Mouse (Mus musculus) common myeloid progenitor, adult 5-6 weeks (primary cell): ENCODE data around the gene Insl3. TPM values are rescaled to one million over a fixed set of nuclear protein-coding genes. Genes with fewer than 3 reads are reported as not detected.
"Not testable (repeated sequence)": the region's sequence is repeated elsewhere in the genome, so short reads cannot be mapped to it uniquely, and the experiment has no call there.

Experiments
- ATAC-seq: replicated peaks from 2 replicates; pipeline ENCODE4 v1.8.0; 2016; ENCODE audit warnings: low read depth, mild to moderate bottlenecking, moderate TSS enrichment, inconsistent platforms; ENCODE audit not compliant: poor library complexity, severe bottlenecking
- total RNA-seq: library from RNA; stranded (forward); fragments of 200-1000, 187-1606 nt; gene quantifications from 2 replicates; pipeline ENCODE4 v1.2.3, GENCODE M21; 2017

The Insl3 gene
- total RNA-seq, 1 experiment from 2014 or later = 3.4 TPM

- peak; percentile 43 for ATAC-seq
These were observed 12.8 kb upstream of the Insl3 start, which contains the start of gene Jak3 for GRCm38 (mm10) chr8:71676020-71676741. Jak3 (plus strand) TSS chr8:71676296.

DNA sequence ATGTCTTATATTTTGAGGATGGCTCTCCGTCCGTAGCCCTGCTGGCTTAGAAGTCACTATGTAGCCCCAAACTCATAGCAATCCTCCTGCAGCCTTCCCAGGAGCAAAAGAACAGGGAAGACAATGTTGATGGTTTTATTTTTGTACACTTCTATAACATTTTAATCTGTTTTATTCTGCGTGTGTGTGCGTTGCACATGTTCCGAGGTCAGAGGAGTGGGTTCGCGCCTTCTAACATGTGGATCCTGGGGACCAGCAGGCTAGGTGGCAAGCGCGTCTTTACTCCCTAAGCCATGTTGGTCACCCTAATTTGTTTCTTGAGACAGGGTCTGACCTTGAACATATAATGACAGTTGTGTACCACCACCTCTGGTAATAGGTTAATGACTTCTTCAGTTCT, 12.2 kb upstream of the Insl3 start:
- ATAC-seq = no peak

GRCm38 (mm10) chr8:71677555-71677954, 11.5 kb upstream of the Insl3 start:
- no peak for ATAC-seq

- ATAC-seq = no peak
These were observed 10.8 kb upstream of the Insl3 start for GRCm38 (mm10) chr8:71678216-71678615.

- no peak for ATAC-seq
These were observed 9.9 kb upstream of the Insl3 start for GRCm38 (mm10) chr8:71679116-71679515.

GRCm38 (mm10) chr8:71679550-71680168, 9.4 kb upstream of the Insl3 start:
- ATAC-seq = no peak

DNA sequence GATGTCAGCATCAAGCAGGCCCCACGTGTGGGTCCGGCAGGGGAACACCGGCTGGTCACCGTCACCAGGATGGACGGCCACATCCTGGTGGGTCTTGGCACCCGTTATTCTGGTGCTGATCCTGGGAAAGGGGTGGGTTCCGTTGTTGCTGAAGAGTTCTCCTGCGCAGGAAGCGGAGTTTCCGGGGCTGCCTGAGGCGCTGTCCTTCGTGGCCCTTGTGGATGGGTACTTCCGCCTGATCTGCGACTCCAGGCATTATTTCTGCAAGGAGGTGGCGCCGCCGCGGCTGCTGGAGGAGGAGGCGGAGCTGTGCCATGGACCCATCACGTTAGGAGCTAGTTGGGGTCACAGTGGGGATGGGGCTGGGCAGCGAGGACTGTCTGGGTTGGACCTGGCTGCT, 8.5 kb upstream of the Insl3 start:
- no peak for ATAC-seq

DNA sequence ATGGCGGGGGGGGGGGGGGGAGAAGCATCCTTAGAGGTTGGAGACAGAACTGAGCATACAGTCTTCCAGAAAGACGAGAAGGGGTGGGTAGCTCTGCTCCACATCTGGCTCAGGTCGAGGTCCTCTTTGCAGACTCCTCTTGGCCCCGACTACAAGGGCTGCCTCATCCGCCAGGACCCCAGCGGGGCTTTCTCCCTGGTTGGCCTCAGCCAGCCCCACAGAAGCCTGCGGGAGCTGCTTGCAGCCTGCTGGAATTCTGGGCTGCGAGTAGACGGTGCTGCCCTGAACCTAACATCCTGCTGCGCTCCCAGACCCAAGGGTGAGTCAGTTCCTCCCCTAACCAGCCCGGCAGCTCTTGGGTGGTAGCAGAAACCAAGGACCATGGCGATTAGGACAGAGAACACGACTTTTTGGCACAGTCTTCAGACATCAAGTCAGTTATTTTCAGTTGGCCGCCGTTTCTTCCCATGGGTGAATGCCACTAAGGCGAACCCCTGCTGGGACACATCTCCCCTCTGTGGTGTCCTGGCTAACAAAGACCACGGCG, 7.6 kb upstream of the Insl3 start:
- no peak for ATAC-seq

DNA sequence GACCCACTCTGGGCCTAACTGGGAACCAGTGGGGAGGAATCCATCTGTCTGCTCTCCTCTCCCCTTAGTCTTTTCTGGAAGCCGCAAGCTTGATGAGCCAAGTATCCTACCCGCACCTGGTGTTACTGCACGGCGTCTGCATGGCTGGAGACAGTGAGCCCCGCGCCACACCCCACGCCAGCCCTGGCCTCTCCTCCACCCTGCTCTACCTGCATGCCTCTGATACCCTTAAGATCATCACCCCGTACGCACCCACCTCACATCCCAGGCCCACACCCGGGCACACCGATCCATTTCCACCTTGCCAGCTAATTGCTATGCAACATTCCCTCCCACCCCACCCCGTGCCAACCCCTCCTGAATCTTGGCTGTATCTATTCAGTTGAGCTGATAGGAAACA, 6.2 kb upstream of the Insl3 start:
- ATAC-seq = no peak

DNA sequence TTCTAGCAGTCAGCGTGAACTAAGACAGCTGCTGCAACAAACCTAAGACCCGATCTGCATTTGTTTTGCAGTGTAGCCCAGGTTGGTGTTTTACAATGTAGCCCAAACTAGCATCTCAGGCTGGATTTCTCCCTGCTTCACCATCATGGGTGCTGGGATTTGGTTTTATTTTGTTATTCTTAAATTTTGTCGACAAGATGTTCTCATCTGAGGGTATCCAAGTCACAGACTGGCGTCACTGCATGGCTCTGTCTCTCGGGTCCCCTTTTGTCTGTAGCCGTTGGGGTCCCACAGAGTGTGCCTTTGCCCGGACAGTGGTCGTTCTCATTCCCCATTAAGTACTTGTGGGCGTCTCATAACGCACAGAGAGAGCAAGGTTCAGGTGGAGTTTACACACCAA, 4.3 kb upstream of the Insl3 start:
- ATAC-seq = no peak

- no peak for ATAC-seq
These were observed 3.4 kb upstream of the Insl3 start for GRCm38 (mm10) chr8:71685573-71685972.

- no peak for ATAC-seq
These were observed 2.8 kb upstream of the Insl3 start for GRCm38 (mm10) chr8:71686143-71686734.

DNA sequence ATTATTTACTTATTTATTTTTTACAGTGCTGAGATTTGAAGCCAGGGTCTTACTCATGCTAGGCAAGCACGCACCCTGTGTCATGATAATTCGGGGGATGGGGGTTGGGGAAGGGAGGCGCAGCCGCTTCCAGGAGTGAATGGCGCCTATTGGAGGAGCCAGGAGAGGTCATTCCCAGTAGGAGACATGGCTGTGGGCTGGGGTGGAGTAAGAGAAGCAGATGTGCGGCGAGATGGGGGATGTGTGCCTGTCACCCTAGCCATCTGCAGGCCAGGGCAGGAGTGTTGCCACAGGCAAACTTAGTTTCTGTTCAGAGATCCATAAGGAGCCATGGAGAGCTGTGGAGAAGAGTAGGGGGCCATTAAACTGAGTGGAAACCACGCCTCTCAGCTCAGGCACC, 1.4 kb upstream of the Insl3 start:
- no peak for ATAC-seq

- peak; percentile 70 for ATAC-seq
These were observed 3.5 kb downstream of the Insl3 start for GRCm38 (mm10) chr8:71692509-71692908.

GRCm38 (mm10) chr8:71693166-71694041, 4.4 kb downstream of the Insl3 start:
- 0 out of 2 replicates have a peak, but pooled peaks have one; percentile 31 for ATAC-seq

DNA sequence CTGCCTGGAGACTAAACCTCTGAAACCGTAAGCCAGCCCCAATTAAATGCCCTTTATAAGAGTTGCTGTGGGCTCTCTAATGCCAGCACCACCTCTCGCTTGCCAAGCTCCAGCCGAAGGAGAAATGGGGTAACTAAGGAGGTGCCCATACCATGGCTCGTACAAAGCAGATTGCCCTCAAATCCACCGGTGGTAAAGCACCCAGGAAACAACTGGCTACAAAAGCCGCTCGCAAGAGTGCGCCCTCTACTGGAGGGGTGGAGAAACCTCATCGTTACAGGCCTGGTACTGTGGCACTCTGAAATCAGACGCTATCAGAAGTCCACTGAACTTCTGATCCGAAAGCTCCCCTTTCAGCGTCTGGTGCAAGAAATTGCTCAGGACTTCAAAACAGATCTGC, 6.4 kb downstream of the Insl3 start:
- ATAC-seq = not testable (repeated sequence)

- ATAC-seq = peak; percentile 23
These were observed 11.7 kb downstream of the Insl3 start for GRCm38 (mm10) chr8:71700493-71701269.

DNA sequence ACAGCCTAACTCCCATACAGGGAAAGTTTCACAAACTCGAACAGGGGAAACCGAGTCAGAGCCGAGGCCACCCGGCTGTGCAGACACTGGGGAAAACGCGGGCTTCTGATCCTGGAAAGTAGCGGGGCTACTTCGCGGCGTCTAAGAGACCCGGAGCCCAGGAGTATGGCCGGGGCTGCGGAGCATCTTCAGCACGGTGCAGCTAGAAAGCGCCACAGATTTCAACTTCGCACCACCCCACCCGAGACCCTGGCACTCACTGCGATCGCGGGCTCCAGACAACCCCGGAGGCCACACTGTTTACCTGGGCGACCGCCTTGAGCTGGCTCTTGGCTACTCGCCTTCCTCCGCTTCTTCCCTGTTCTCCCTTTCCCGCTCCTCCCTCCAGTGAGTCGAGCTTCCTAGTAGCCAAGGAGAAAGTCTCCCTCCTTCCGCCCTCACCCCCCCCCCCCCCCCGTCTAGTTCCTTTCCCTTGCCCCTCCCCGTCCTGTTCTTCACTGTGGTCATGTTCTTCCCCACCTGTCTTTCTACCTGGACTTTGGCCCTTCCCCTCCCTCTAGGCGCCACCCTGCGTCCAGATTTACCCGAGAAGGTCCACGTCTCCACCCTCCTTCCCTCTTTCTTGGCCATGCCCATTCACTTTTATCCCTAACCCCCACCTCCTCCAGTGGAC, 12.5 kb downstream of the Insl3 start, which contains the start of gene B3gnt3:
TSS of gene B3gnt3 (minus strand) at position 376 of the 673 bp plus-strand sequence.
- peak; percentile 15 for ATAC-seq

DNA sequence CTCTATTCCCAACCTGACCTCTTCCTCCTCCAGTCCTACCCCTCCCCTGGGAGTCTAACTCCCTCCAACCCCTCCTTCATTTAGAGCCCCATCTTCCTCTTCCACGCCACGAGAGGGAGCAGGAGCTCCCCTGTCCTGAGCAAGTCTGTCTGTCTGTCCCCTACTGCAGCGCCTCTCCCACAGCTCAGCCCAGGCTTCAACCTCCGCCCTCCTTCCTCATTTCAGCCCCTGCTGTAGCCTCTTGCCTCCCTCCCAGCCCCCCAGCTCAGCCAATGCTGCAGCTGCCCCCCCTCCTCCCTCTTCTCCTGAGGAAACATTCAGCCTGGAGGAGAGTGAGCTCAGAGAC, 13.0 kb downstream of the Insl3 start:
- ATAC-seq = peak; percentile 70
